Mouse (Mus musculus) intestine, embryonic 16.5 days (tissue): ENCODE results near the gene Strip1. TPM values are rescaled to one million over a fixed set of nuclear protein-coding genes. Genes with fewer than 3 reads are reported as not detected.
A peak's percentile ranks its signal among the peaks of the same experiment; 100 is the strongest.

Source experiments
- ATAC-seq: fragments of 200-750 bp; cut with Nextera tagmentation; 2 replicates; pipeline ENCODE4 v1.8.0; 2017; ENCODE audit warnings: moderate TSS enrichment, moderate library complexity
- H3K27ac ChIP-seq: fragments of 300-500 bp; sonication (generic); 2 replicates; pipeline ENCODE4 v1.5.1; 2014; ENCODE audit warnings: mild to moderate bottlenecking, low read length
- H3K27me3 ChIP-seq: fragments of 300-500 bp; sonication (generic); replicated peaks from 2 replicates; pipeline ENCODE4 v1.6.1; 2014; ENCODE audit warnings: low read length, control low read depth, mixed read lengths; ENCODE audit not compliant: control insufficient read depth, insufficient read depth
- H3K36me3 ChIP-seq: fragments of 300-500 bp; sonication (generic); 2 replicates; pipeline ENCODE4 v1.6.1; 2014; ENCODE audit warnings: low read length, control low read depth; ENCODE audit not compliant: control insufficient read depth, insufficient read depth
- H3K4me1 ChIP-seq: fragments of 300-500 bp; sonication (generic); 2 replicates; pipeline ENCODE4 v1.6.1; 2014; ENCODE audit warnings: low read length, control low read depth, mixed read lengths; ENCODE audit not compliant: control insufficient read depth, insufficient read depth
- H3K4me2 ChIP-seq: fragments of 300-500 bp; sonication (generic); 2 replicates; pipeline ENCODE4 v1.6.1; 2014; ENCODE audit warnings: low read depth, low read length, control low read depth
- H3K4me3 ChIP-seq: fragments of 300-500 bp; sonication (generic); 2 replicates; pipeline ENCODE4 v1.5.1; 2014; ENCODE audit warnings: mild to moderate bottlenecking, low read length
- H3K9ac ChIP-seq: fragments of 300-500 bp; sonication (generic); 2 replicates; pipeline ENCODE4 v1.6.1; 2014; ENCODE audit warnings: low read depth, low read length
- H3K9me3 ChIP-seq: fragments of 300-500 bp; sonication (generic); 2 replicates; pipeline ENCODE4 v1.6.1; 2016; ENCODE audit warnings: low read length, control low read depth; ENCODE audit not compliant: control insufficient read depth
- WGBS: fragments of 180-500 bp; shearing (Covaris S2); extraction: QIAGEN DNeasy Blood & Tissue Kit; methylation state at CpG from one replicate; pipeline ENCODE4 v1.1.7; 2014; 5-methylcytosine and 5-hydroxymethylcytosine counted together
- polyA plus RNA-seq: library from polyadenylated mRNA; unstranded; fragments of >200 nt; fragmentation: Nextera tagmentation; extraction: Ambion mirVana; gene quantifications from 2 replicates; pipeline ENCODE4 v1.2.1, GENCODE M21; 2015

The Strip1 gene
- polyA plus RNA-seq, 1 experiment from 2014 or later = 31.7 TPM

DNA sequence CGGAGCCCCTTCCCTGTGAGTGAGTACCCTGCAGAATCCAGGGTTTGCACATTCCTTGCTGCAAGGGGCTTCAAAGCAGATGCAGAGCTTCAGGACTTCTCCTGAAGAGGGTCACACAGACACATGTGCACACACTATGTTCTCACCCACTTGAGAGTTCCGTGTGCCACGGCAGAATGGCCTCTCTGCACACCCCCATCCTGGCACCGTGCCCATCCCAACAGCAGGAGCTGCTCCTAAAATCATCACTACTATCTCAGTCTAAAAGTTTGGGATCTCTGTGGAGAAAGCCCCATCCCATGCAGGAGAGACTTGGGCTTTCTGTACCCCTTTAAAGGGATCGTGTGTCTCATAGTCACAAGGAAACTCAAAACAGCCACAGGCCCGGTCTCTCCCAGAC, 45.0 kb downstream of the Strip1 start:
- WGBS = 69% methylated on average over 6 of the region's 6 CpGs
- H3K27me3 ChIP-seq = peaks cover 75% of the 10 kb centered on the region
- peaks cover 4% of the 10 kb centered on the region; the same call in 1 of the 2 replicates for H3K4me1 ChIP-seq

GRCm38 (mm10) chr3:107583893-107584292, 47.6 kb downstream of the Strip1 start:
- Histone ChIP-seq H3K36me3 (no peaks in the 10 kb centered on the region), H3K4me3 (no peak overlapping the region), H3K9ac (no peak overlapping the region), H3K4me1 (peaks cover 4% of the 10 kb centered on the region; the same call in 1 of the 2 replicates), H3K9me3 (no peaks in the 10 kb centered on the region), H3K27me3 (peaks cover 83% of the 10 kb centered on the region), H3K27ac (no peak overlapping the region), H3K4me2 (no peak overlapping the region)
- ATAC-seq = no peak
- 10% methylated on average over 1 of the region's 1 CpGs for WGBS

More for the DNA sequence above, 45.0 kb downstream of the Strip1 start:
- Histone ChIP-seq H3K27ac (no peak overlapping the region), H3K9me3 (no peaks in the 10 kb centered on the region), H3K36me3 (no peaks in the 10 kb centered on the region), H3K9ac (no peak overlapping the region), H3K4me3 (no peak overlapping the region), H3K4me2 (no peak overlapping the region)
- no peak for ATAC-seq

- Histone ChIP-seq H3K27ac (no peak overlapping the region), H3K9ac (no peak overlapping the region), H3K27me3 (peaks cover 82% of the 10 kb centered on the region), H3K36me3 (no peaks in the 10 kb centered on the region), H3K9me3 (no peaks in the 10 kb centered on the region), H3K4me2 (peak overlapping the region; percentile 50), H3K4me1 (peaks cover 4% of the 10 kb centered on the region; the same call in 1 of the 2 replicates), H3K4me3 (peak overlapping the region; percentile 34)
- no peak for ATAC-seq
- 1% methylated on average over 65 of the region's 65 CpGs for WGBS
These were observed 48.4 kb downstream of the Strip1 start for GRCm38 (mm10) chr3:107582875-107583767.

DNA sequence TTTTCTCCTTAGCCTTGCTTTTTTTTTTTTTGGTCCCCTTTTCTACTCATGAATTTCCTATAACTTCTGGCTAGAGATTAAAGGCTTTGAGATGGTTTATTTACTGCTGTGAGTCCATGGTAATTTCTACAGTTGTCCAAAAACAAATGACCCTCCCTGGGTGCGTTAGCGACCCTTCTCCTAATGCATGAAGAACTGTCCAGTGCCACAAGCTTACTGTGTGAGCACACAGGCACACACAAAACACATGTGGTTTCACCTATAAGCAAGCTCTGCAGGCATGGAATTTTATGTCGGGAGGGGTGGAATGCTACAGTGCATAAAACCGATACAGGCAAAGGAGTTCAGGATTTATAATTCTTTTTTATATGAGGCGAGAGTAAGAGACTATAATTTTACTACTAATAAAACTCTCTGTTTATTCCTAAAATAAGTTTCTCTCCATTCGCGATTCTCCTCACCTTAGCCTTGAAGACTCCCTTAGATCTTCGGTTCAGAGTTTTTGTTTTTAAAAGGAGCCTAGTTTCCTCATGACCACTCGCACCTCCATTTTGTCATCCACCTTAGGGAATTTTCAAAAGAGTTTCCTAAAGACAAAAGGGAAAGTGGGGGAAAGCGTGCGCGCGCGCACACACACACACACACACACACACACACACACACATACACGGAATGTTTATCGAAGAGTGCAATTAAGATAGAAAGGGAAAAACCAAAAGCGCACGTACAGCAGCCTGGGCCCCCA, 49.2 kb downstream of the Strip1 start:
- Histone ChIP-seq H3K4me2 (peak overlapping the region; percentile 50), H3K9ac (no peak overlapping the region), H3K9me3 (no peaks in the 10 kb centered on the region), H3K4me1 (peaks cover 9% of the 10 kb centered on the region; the same call in 1 of the 2 replicates), H3K27me3 (peaks cover 76% of the 10 kb centered on the region), H3K27ac (no peak overlapping the region), H3K36me3 (no peaks in the 10 kb centered on the region), H3K4me3 (peak overlapping the region; percentile 34)
- no peak for ATAC-seq
- WGBS = 3% methylated on average over 18 of the region's 18 CpGs

- no peak for ATAC-seq
These were observed 50.1 kb downstream of the Strip1 start for GRCm38 (mm10) chr3:107581103-107582010.

DNA sequence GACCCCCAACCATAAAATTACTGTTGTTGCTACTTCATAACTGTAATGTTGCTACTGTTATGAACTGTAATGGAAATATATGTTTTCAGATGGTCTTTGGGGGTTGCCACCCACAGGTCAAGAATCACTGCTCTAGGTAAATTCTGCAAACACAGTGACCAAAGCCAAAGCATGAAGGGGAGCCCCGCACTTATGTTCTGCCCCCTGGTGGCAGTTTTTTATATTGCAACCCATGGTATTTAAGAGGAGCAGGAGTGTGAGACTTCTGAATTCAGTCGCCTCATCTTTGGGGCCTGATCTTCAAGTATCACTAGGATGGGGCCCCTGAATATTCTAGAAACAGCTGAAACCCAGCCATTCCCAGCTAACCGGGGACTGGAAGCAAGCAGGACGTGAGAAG, 52.0 kb downstream of the Strip1 start:
- Histone ChIP-seq H3K9ac (no peak overlapping the region), H3K4me2 (no peak overlapping the region), H3K27ac (no peak overlapping the region), H3K27me3 (peaks cover 49% of the 10 kb centered on the region), H3K9me3 (no peaks in the 10 kb centered on the region), H3K36me3 (no peaks in the 10 kb centered on the region), H3K4me1 (peaks cover 9% of the 10 kb centered on the region; the same call in 1 of the 2 replicates), H3K4me3 (no peak overlapping the region)
- 6% methylated on average over 4 of the region's 4 CpGs for WGBS
- ATAC-seq = no peak

More at GRCm38 (mm10) chr3:107581103-107582010, 50.1 kb downstream of the Strip1 start:
- no peaks in the 10 kb centered on the region for H3K36me3 ChIP-seq
- H3K4me3 ChIP-seq = no peak overlapping the region
- H3K27ac ChIP-seq = no peak overlapping the region
- H3K27me3 ChIP-seq = peaks cover 66% of the 10 kb centered on the region
- H3K4me1 ChIP-seq = peaks cover 9% of the 10 kb centered on the region; the same call in 1 of the 2 replicates
- H3K4me2 ChIP-seq = no peak overlapping the region
- H3K9me3 ChIP-seq = no peaks in the 10 kb centered on the region
- 8% methylated on average over 15 of the region's 15 CpGs for WGBS
- no peak overlapping the region for H3K9ac ChIP-seq

DNA sequence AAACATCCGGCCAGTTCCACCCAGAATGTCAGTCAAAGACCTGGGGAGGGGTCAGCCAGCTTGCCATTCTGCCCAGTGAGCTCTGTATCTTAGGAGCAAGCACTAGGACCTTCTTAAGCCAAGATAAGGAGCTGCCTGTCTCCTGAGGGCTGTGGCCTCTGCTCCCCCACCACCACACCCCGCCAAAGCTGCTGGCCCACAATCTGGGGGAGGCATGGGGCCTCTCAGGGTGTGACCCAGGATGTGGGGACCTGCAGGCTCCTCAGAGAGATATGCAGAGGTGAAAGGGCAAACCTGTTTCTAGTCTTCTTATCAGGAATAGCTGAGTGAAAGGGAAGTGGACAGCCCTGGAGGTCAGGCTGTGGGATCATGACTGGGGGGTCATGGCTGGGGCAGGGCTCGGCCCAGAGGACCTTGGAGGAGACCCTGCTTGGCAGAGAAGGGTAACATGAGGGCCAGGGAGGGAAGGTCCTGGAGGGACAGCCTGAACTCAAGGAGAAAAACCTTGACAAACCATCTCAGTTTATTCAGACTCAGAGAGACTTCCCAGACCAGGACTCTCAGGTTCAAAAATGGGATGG, 53.6 kb downstream of the Strip1 start:
- Histone ChIP-seq H3K4me2 (no peak overlapping the region), H3K4me1 (peaks cover 7% of the 10 kb centered on the region; the same call in 1 of the 2 replicates), H3K27me3 (peaks cover 34% of the 10 kb centered on the region), H3K36me3 (no peaks in the 10 kb centered on the region), H3K9me3 (no peaks in the 10 kb centered on the region), H3K27ac (no peak overlapping the region), H3K9ac (no peak overlapping the region), H3K4me3 (no peak overlapping the region)
- peak; percentile 89 for ATAC-seq
- 29% methylated on average over 3 of the region's 3 CpGs for WGBS

DNA sequence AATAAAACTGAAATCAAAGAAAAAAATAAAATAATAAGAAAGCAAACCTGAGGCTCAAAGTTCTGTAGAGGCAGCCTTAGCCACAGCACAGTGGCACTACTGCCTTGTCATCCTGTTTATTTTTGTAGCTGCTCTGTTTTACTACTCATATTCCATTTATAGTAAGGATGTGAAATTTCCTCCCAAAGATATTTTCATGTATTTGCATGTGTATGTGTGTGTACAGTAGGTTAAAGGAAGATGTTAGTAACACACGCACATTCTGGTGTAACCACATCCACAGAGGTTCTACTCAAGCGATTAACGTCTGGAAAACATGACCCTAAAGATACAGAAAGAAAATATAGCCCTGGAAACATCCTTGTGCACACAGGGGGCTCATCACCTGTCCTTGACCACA, 54.7 kb downstream of the Strip1 start:
- 77% methylated on average over 3 of the region's 3 CpGs for WGBS
- Histone ChIP-seq H3K9me3 (no peaks in the 10 kb centered on the region), H3K4me1 (peaks cover 5% of the 10 kb centered on the region; the same call in 1 of the 2 replicates), H3K4me2 (no peak overlapping the region), H3K36me3 (no peaks in the 10 kb centered on the region), H3K27ac (no peak overlapping the region), H3K4me3 (no peak overlapping the region), H3K27me3 (peaks cover 31% of the 10 kb centered on the region), H3K9ac (no peak overlapping the region)
- no peak for ATAC-seq
